Mouse (Mus musculus) kidney, postnatal 0 days (tissue): Measurements from ENCODE around the gene C330021F23Rik. TPM values are rescaled to one million over a fixed set of nuclear protein-coding genes. Genes with fewer than 3 reads are reported as not detected.

Source experiments
- ATAC-seq: fragments of 200-750 bp; cut with Nextera tagmentation; replicated peaks from 2 replicates; pipeline ENCODE4 v1.8.0; 2017; ENCODE audit warnings: low read depth, moderate number of reproducible peaks, moderate TSS enrichment, moderate library complexity; ENCODE audit not compliant: low FRiP score
- DNase-seq: peaks from one replicate; pipeline ENCODE4 v3.0.0-alpha.2; 2016; ENCODE audit warnings: low spot score
- H3K27ac ChIP-seq: fragments of 300-500 bp; sonication (generic); 2 replicates; pipeline ENCODE4 v1.5.1; 2014; ENCODE audit warnings: mild to moderate bottlenecking
- H3K27me3 ChIP-seq: fragments of 300-500 bp; sonication (generic); 2 replicates; pipeline ENCODE4 v1.6.1; 2014; ENCODE audit warnings: low read length, mixed read lengths; ENCODE audit not compliant: insufficient read depth
- H3K36me3 ChIP-seq: fragments of 300-500 bp; sonication (generic); 2 replicates; pipeline ENCODE4 v1.6.1; 2014; ENCODE audit warnings: low read length, mixed read lengths; ENCODE audit not compliant: insufficient read depth
- H3K4me1 ChIP-seq: fragments of 300-500 bp; sonication (generic); replicated peaks from 2 replicates; pipeline ENCODE4 v1.6.1; 2014; ENCODE audit warnings: antibody characterized with exemption, low read length, mixed read lengths; ENCODE audit not compliant: insufficient read depth
- H3K4me2 ChIP-seq: fragments of 300-500 bp; sonication (generic); 2 replicates; pipeline ENCODE4 v1.6.1; 2014; ENCODE audit warnings: mild to moderate bottlenecking, low read length, moderate library complexity, mixed read lengths
- H3K4me3 ChIP-seq: fragments of 300-500 bp; sonication (generic); replicated peaks from 2 replicates; pipeline ENCODE4 v1.5.1; 2014; ENCODE audit warnings: low read depth, low read length
- H3K9ac ChIP-seq: fragments of 300-500 bp; sonication (generic); 2 replicates; pipeline ENCODE4 v1.6.1; 2014; ENCODE audit warnings: low read depth, low read length
- H3K9me3 ChIP-seq: fragments of 300-500 bp; sonication (generic); replicated peaks from 2 replicates; pipeline ENCODE4 v1.6.1; 2016; ENCODE audit warnings: low read length, inconsistent platforms, mixed read lengths
- CTCF ChIP-seq: IDR thresholded peaks from 2 replicates; pipeline ENCODE4 v1.5.1; 2016; ENCODE audit warnings: antibody characterized with exemption, low read depth, mild to moderate bottlenecking, moderate library complexity
- WGBS: fragments of 180-500 bp; shearing (Covaris S2); extraction: QIAGEN DNeasy Blood & Tissue Kit; methylation state at CpG from one replicate; pipeline ENCODE4 v1.1.7; 2014; 5-methylcytosine and 5-hydroxymethylcytosine counted together
- polyA plus RNA-seq: library from polyadenylated mRNA; unstranded; fragments of >200 nt; fragmentation: Nextera tagmentation; extraction: Ambion mirVana; gene quantifications from 2 replicates; pipeline ENCODE4 v1.2.1, GENCODE M21; 2015

C330021F23Rik gene
- polyA plus RNA-seq, 1 experiment from 2014 or later = 4.4 TPM

- Histone ChIP-seq H3K9me3 (no peaks in the 10 kb centered on the region), H3K4me1 (no peaks in the 10 kb centered on the region), H3K27me3 (no peaks in the 10 kb centered on the region), H3K4me3 (no peak overlapping the region), H3K4me2 (no peak overlapping the region), H3K9ac (no peak overlapping the region), H3K36me3 (peaks cover 32% of the 10 kb centered on the region), H3K27ac (no peak overlapping the region)
- ATAC-seq = no peak; the same call in 1 of the 2 replicates
- WGBS = 80% methylated on average over 26 of the region's 26 CpGs
- DNase-seq = no peak
- TF ChIP-seq CTCF = no peak
These were observed 30.1 kb upstream of the C330021F23Rik start for GRCm38 (mm10) chr8:3537666-3538065.

GRCm38 (mm10) chr8:3539146-3539545, 28.6 kb upstream of the C330021F23Rik start:
- no peak overlapping the region for H3K9ac ChIP-seq
- H3K36me3 ChIP-seq = peaks cover 45% of the 10 kb centered on the region
- no peaks in the 10 kb centered on the region for H3K27me3 ChIP-seq
- TF ChIP-seq CTCF = no peak
- ATAC-seq (no peak), DNase-seq (no peak)
- 84% methylated on average over 7 of the region's 7 CpGs for WGBS
- no peak overlapping the region for H3K4me3 ChIP-seq
- no peak overlapping the region for H3K27ac ChIP-seq
- H3K9me3 ChIP-seq = no peaks in the 10 kb centered on the region
- no peaks in the 10 kb centered on the region for H3K4me1 ChIP-seq
- no peak overlapping the region for H3K4me2 ChIP-seq

GRCm38 (mm10) chr8:3540076-3540475, 27.7 kb upstream of the C330021F23Rik start:
- Histone ChIP-seq H3K9ac (no peak overlapping the region), H3K4me1 (no peaks in the 10 kb centered on the region), H3K36me3 (peaks cover 51% of the 10 kb centered on the region), H3K9me3 (no peaks in the 10 kb centered on the region), H3K27ac (no peak overlapping the region), H3K27me3 (no peaks in the 10 kb centered on the region), H3K4me3 (no peak overlapping the region), H3K4me2 (no peak overlapping the region)
- no peak for ATAC-seq
- no peak for TF ChIP-seq CTCF
- 85% methylated on average over 4 of the region's 4 CpGs for WGBS
- no peak for DNase-seq

- no peak overlapping the region for H3K9ac ChIP-seq
- no peak overlapping the region for H3K4me2 ChIP-seq
- H3K4me3 ChIP-seq = no peak overlapping the region
- TF ChIP-seq CTCF = no peak
- no peaks in the 10 kb centered on the region for H3K27me3 ChIP-seq
- no peak for DNase-seq
- H3K27ac ChIP-seq = no peak overlapping the region
- WGBS = 95% methylated on average over 2 of the region's 2 CpGs
- ATAC-seq = no peak
- no peaks in the 10 kb centered on the region for H3K9me3 ChIP-seq
- H3K4me1 ChIP-seq = no peaks in the 10 kb centered on the region
- peaks cover 22% of the 10 kb centered on the region for H3K36me3 ChIP-seq
These were observed 21.3 kb upstream of the C330021F23Rik start for GRCm38 (mm10) chr8:3546511-3546910.

GRCm38 (mm10) chr8:3552240-3552639, 15.6 kb upstream of the C330021F23Rik start:
- H3K27ac ChIP-seq = no peak overlapping the region
- 86% methylated on average over 1 of the region's 1 CpGs for WGBS
- H3K9ac ChIP-seq = no peak overlapping the region
- no peak overlapping the region for H3K4me2 ChIP-seq
- no peak overlapping the region for H3K4me3 ChIP-seq
- ATAC-seq (no peak), DNase-seq (no peak)
- H3K9me3 ChIP-seq = no peaks in the 10 kb centered on the region
- H3K36me3 ChIP-seq = no peaks in the 10 kb centered on the region
- H3K4me1 ChIP-seq = no peaks in the 10 kb centered on the region
- no peaks in the 10 kb centered on the region for H3K27me3 ChIP-seq
- no peak for TF ChIP-seq CTCF

GRCm38 (mm10) chr8:3556114-3556513, 11.7 kb upstream of the C330021F23Rik start:
- Histone ChIP-seq H3K9ac (no peak overlapping the region), H3K36me3 (no peaks in the 10 kb centered on the region), H3K27ac (no peak overlapping the region), H3K4me1 (no peaks in the 10 kb centered on the region), H3K27me3 (no peaks in the 10 kb centered on the region), H3K4me2 (no peak overlapping the region), H3K9me3 (no peaks in the 10 kb centered on the region), H3K4me3 (no peak overlapping the region)
- DNase-seq = no peak
- TF ChIP-seq CTCF = no peak
- peak; percentile 89 for ATAC-seq
- WGBS = 69% methylated on average over 4 of the region's 4 CpGs

GRCm38 (mm10) chr8:3568378-3568777, 588 bp downstream of the C330021F23Rik start:
- Histone ChIP-seq H3K36me3 (no peaks in the 10 kb centered on the region), H3K4me3 (peak overlapping the region; percentile 17), H3K9me3 (no peaks in the 10 kb centered on the region), H3K27me3 (no peaks in the 10 kb centered on the region), H3K27ac (no peak overlapping the region), H3K9ac (no peak overlapping the region), H3K4me1 (peaks cover 8% of the 10 kb centered on the region; the same call in 1 of the 2 replicates), H3K4me2 (peak overlapping the region; percentile 50)
- no peak for TF ChIP-seq CTCF
- ATAC-seq = no peak
- no peak for DNase-seq
- WGBS = 3% methylated on average over 7 of the region's 7 CpGs
